ENCODE assay signal across 19 mouse cellular contexts in genomic region chr16:57431294-57431693, GRCm38 (mm10).
A peak's percentile ranks its signal among the peaks of the same experiment; 100 is the strongest.
DNase-seq lines count a peak whose midpoint lies in the region; ATAC-seq and TF ChIP-seq lines count a peak whose summit lies in the region.
"Had no signal": no experiment of that assay in that cellular context is flagged by ENCODE, and none has a peak within 500 bp of the region (broad histone marks: within the 10 kb centered on the region; RNA-seq: fewer than 3 reads in every experiment).

No protein-coding gene starts in this region.

- TF ChIP-seq POLR2A in CH12.LX (IDR thresholded peaks at IDR 0.05; ENCODE audit: low read depth, low read length) = no peak

- no peak overlapping the region for H3K4me3 ChIP-seq in CH12.LX (replicated peaks in 1 of 3; ENCODE audit: low read depth in 2 of 3, low read length in 2 of 3, poor library complexity in 1 of 3)
- H3K4me3 ChIP-seq in midbrain, embryonic 14.5 days (replicated peaks; ENCODE audit: low read depth, low read length) = no peak overlapping the region
- H3K4me3 ChIP-seq: embryonic facial prominence, embryonic 10.5 days; forebrain, embryonic 13.5 days; gastrocnemius, adult 2 months; heart, embryonic 13.5 days; hindbrain, embryonic 15.5 days had no signal

- H3K4me1 ChIP-seq in CH12.LX (ENCODE audit: control insufficient read depth in 1 of 2, insufficient read depth in 2 of 2) = peaks cover 6 to 74% of the 10 kb centered on the region in 2 experiments
- no peaks in the 10 kb centered on the region for H3K4me1 ChIP-seq in midbrain, embryonic 14.5 days (ENCODE audit: control insufficient read depth, insufficient read depth, low read length)
- H3K4me1 ChIP-seq: embryonic facial prominence, embryonic 10.5 days; forebrain, embryonic 13.5 days; hindbrain, embryonic 15.5 days had no signal

- H3K27me3 ChIP-seq in CH12.LX (replicated peaks) = no peaks in the 10 kb centered on the region
- H3K27me3 ChIP-seq in midbrain, embryonic 14.5 days (ENCODE audit: control insufficient read depth, insufficient read depth, low read length) = no peaks in the 10 kb centered on the region
- H3K27me3 ChIP-seq: forebrain, embryonic 13.5 days; heart, embryonic 13.5 days; hindbrain, embryonic 15.5 days had no signal

- no peak overlapping the region for H3K27ac ChIP-seq in CH12.LX (ENCODE audit: insufficient read depth, low read depth)
- no peak overlapping the region for H3K27ac ChIP-seq in midbrain, embryonic 14.5 days (replicated peaks; ENCODE audit: low read depth, low read length)
- H3K27ac ChIP-seq: embryonic facial prominence, embryonic 10.5 days; forebrain, embryonic 13.5 days; gastrocnemius, adult 2 months; heart, embryonic 13.5 days; hindbrain, embryonic 15.5 days had no signal

- H3K36me3 ChIP-seq in CH12.LX (replicated peaks in 1 of 2; ENCODE audit: control insufficient read depth in 1 of 2, insufficient read depth in 1 of 2, low read length in 1 of 2) = no peaks in the 10 kb centered on the region
- H3K36me3 ChIP-seq in midbrain, embryonic 14.5 days (ENCODE audit: control insufficient read depth, insufficient read depth, low read length) = no peaks in the 10 kb centered on the region
- H3K36me3 ChIP-seq: embryonic facial prominence, embryonic 10.5 days; heart, embryonic 13.5 days; hindbrain, embryonic 15.5 days had no signal

- no peaks in the 10 kb centered on the region for H3K9me3 ChIP-seq in CH12.LX (replicated peaks; ENCODE audit: low read length)
- H3K9me3 ChIP-seq in midbrain, embryonic 14.5 days (ENCODE audit: control insufficient read depth, low read length) = no peaks in the 10 kb centered on the region
- H3K9me3 ChIP-seq: embryonic facial prominence, embryonic 10.5 days; forebrain, embryonic 13.5 days; heart, embryonic 13.5 days; hindbrain, embryonic 15.5 days had no signal

- no peak; the same call in none of the 2 replicates for TF ChIP-seq RAD21 in CH12.LX (IDR thresholded peaks at IDR 0.05; ENCODE audit: low read depth, low read length)

- TF ChIP-seq EP300 in CH12.LX (IDR thresholded peaks at IDR 0.05; ENCODE audit: low read length) = no peak; the same call in 1 of the 2 replicates

- in situ Hi-C loops in CH12.LX (cut with MboI; ENCODE audit: low pct_ligation_motif_present, low pct_unique_long_range_greater_than_20kb, low sequenced_read_pairs) = no loop called here

- peak; percentile 15 for ATAC-seq in inflammation-experienced regulatory T-cells, adult 6 months
- ATAC-seq in monocyte, adult 5-6 weeks (replicated peaks; ENCODE audit: insufficient number of reproducible peaks, low FRiP score, low TSS enrichment, poor library complexity, severe bottlenecking) = 0 out of 2 replicates have a peak, but pooled peaks have one; percentile 35
- no peak for ATAC-seq in midbrain, embryonic 14.5 days (ENCODE audit: low FRiP score, low TSS enrichment)
- ATAC-seq: forebrain, embryonic 13.5 days; forebrain, postnatal 0 days had no signal

- peak; percentile 20 for DNase-seq in CD4-positive, CD25-positive, alpha-beta regulatory T cell, adult 2 months (ENCODE audit: low read depth, low spot score)
- peak; percentile 45 for DNase-seq in CH12.LX (ENCODE audit: extremely low read depth)
- DNase-seq in midbrain, embryonic 14.5 days = no peak
- no peak for DNase-seq in layer of hippocampus, postnatal 25 days (ENCODE audit: extremely low spot score in 1 of 2, low spot score in 1 of 2)
- no peak for DNase-seq in thymus, postnatal 25 days
- DNase-seq: adrenal gland, postnatal 10 days; cerebellum, adult 11 months; cerebellum, adult 9-10 months; cerebellum, postnatal 36 days; forebrain, postnatal 0 days; gastrocnemius, adult 2 months; gastrocnemius, postnatal 36 days; heart, postnatal 36 days had no signal

- peak overlapping the region; percentile 31; the same call in 1 of the 2 replicates for H3K9ac ChIP-seq in CH12.LX (ENCODE audit: insufficient read depth, low read depth)
- H3K9ac ChIP-seq in midbrain, embryonic 14.5 days (replicated peaks; ENCODE audit: low read length) = no peak overlapping the region
- H3K9ac ChIP-seq: forebrain, embryonic 13.5 days; forebrain, postnatal 0 days; heart, embryonic 13.5 days; hindbrain, embryonic 15.5 days had no signal

- H3K4me2 ChIP-seq in CH12.LX (ENCODE audit: insufficient read depth, low read depth, poor library complexity, severe bottlenecking) = peak overlapping the region; percentile 41
- H3K4me2 ChIP-seq in midbrain, embryonic 14.5 days (ENCODE audit: low read length) = no peak overlapping the region
- H3K4me2 ChIP-seq: forebrain, embryonic 13.5 days; heart, embryonic 13.5 days; hindbrain, embryonic 15.5 days had no signal

- H3K79me2 ChIP-seq in CH12.LX (replicated peaks; ENCODE audit: control insufficient read depth, extremely low read depth, insufficient read depth, poor library complexity, severe bottlenecking) = no peaks in the 10 kb centered on the region

- TF ChIP-seq CTCF in CH12.LX (conservative IDR thresholded peaks at IDR 0.05 in 1 of 2, IDR thresholded peaks at IDR 0.05 in 1 of 2; ENCODE audit: low read depth in 2 of 2, low read length in 2 of 2) = no peak

- WGBS in midbrain, embryonic 14.5 days = 93% methylated on average over 3 of the region's 3 CpGs

- dilution Hi-C loops in CH12.LX (cut with MboI; ENCODE audit: extremely low pct_ligation_motif_present, extremely low pct_unique_long_range_greater_than_20kb, low sequenced_read_pairs) = no loop called here

TF ChIP-seq in CH12.LX, 34 proteins besides CTCF, POLR2A, EP300 and RAD21:
- TF ChIP-seq POLR2AphosphoS2 (IDR thresholded peaks at IDR 0.05; ENCODE audit: low read depth, low read length) (no peak), USF2 (conservative IDR thresholded peaks at IDR 0.05; ENCODE audit: low read depth, low read length) (no peak), TBP (conservative IDR thresholded peaks at IDR 0.05; ENCODE audit: low read depth, low read length) (no peak), BHLHE40 (IDR thresholded peaks at IDR 0.05; ENCODE audit: low read depth, low read length) (peak; percentile 62), ETS1 (conservative IDR thresholded peaks at IDR 0.05; ENCODE audit: low read depth, low read length) (peak; percentile 34; the same call in 1 of the 2 replicates), IRF4 (IDR thresholded peaks at IDR 0.05; ENCODE audit: low read depth, low read length) (0 out of 2 replicates have a peak, but pooled peaks have one; percentile 20), HCFC1 (IDR thresholded peaks at IDR 0.05; ENCODE audit: low read depth, low read length) (no peak), MXI1 (IDR thresholded peaks at IDR 0.05; ENCODE audit: low read depth, low read length) (no peak), ZKSCAN1 (IDR thresholded peaks at IDR 0.05; ENCODE audit: borderline replicate concordance, low read depth, low read length) (no peak)

Comparison
In these comparisons a context has a peak if more than half of its experiments do, and no peak if none do; other contexts are left out.
1. DNase-seq: peak in CD4-positive, CD25-positive, alpha-beta regulatory T cell, adult 2 months (single experiment) and CH12.LX (single experiment); none in midbrain, embryonic 14.5 days (single experiment), layer of hippocampus, postnatal 25 days (0 of 2) and thymus, postnatal 25 days (single experiment).